Mouse (Mus musculus): ENCODE measurements around the gene Gm11273.

GRCm38 (mm10) chr13:21542708-21543107 is 41.5 kb upstream of the Gm11273 start, which contains the start of gene Olfr1366:
- TF ChIP-seq EP300 (IDR thresholded peaks at IDR 0.05; ENCODE audit: low read depth) = no peak
- no peak for TF ChIP-seq CTCF (IDR thresholded peaks at IDR 0.05; ENCODE audit: low read depth)

Measured in liver, postnatal 0 days (tissue).